Mouse (Mus musculus) inflammation-experienced regulatory T-cells, adult 6 months (primary cell): Measurements from ENCODE around the gene Klhl42. TPM values are rescaled to one million over a fixed set of nuclear protein-coding genes. Genes with fewer than 3 reads are reported as not detected.

ENCODE experiments used
- ATAC-seq: one replicate; pipeline ENCODE4 v1.8.0; 2017
- polyA plus RNA-seq, 3 experiments: library from polyadenylated mRNA; unstranded; fragments of 100-300 nt; shearing (Covaris generic); gene quantifications; one replicate each; pipeline ENCODE4 v1.2.1; 2017

Gene Klhl42
- polyA plus RNA-seq, 3 experiments from 2014 or later: 10.5 to 22.9 (median 19.7) TPM

- no peak for ATAC-seq
Observed at GRCm38 (mm10) chr6:147087736-147088135, 3.4 kb upstream of the Klhl42 start.

- no peak for ATAC-seq
Observed at GRCm38 (mm10) chr6:147088517-147088916, 2.7 kb upstream of the Klhl42 start.

DNA sequence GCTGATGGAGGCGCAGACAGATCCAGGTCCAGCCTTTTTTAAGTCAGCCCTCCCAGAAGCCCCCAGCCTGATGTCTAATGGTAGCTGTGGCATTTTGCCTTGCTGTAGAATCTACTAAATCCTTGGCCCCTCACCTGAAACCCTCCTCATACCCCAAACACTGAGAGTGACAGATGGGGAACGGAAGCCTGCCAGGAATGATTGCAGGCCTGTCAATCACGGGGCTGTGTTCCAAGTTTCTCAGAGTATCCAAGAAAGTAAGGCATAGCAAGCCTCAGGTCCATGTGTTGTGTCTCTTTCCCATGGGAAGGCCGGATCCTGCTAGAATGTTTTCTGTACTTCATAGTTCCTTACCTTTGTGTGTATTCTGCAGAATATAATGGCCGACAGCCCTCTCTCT is 988 bp upstream of the Klhl42 start:
- ATAC-seq: no peak

GRCm38 (mm10) chr6:147092136-147092535 is 957 bp downstream of the Klhl42 start:
- ATAC-seq: no peak

GRCm38 (mm10) chr6:147094771-147095170 is 3.6 kb downstream of the Klhl42 start:
- no peak for ATAC-seq

- no peak for ATAC-seq
Observed at GRCm38 (mm10) chr6:147096109-147096508, 4.9 kb downstream of the Klhl42 start.

DNA sequence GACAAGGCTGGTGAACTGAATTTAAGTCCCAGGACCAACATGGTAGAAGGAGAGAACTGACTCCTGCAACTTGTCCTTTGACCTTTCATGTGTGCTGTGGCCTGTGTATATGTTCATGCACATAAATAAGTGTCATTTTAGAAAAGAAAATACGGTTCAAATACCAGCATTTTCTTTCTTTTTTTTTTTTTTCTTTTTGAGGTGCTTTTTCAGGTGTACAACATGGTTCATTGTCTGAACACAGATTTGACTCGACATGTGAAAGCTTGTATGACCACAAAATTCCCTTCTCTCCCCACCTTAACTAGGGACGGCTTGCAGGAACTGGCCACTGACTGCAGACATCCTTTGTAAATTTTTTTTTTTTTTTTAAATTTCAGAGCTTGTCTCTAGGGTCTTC is 5.8 kb downstream of the Klhl42 start:
- ATAC-seq: no peak

- ATAC-seq: no peak
Observed at GRCm38 (mm10) chr6:147097346-147097929, 6.3 kb downstream of the Klhl42 start.

GRCm38 (mm10) chr6:147099458-147100277 is 8.5 kb downstream of the Klhl42 start:
- ATAC-seq: peak; percentile 85

GRCm38 (mm10) chr6:147102293-147102692 is 11.1 kb downstream of the Klhl42 start:
- ATAC-seq: no peak

GRCm38 (mm10) chr6:147105529-147105928 is 14.3 kb downstream of the Klhl42 start:
- no peak for ATAC-seq

GRCm38 (mm10) chr6:147106716-147107115 is 15.5 kb downstream of the Klhl42 start:
- no peak for ATAC-seq

GRCm38 (mm10) chr6:147109283-147109682 is 18.1 kb downstream of the Klhl42 start:
- no peak for ATAC-seq

- peak; percentile 72 for ATAC-seq
Observed at GRCm38 (mm10) chr6:147116579-147116978, 25.4 kb downstream of the Klhl42 start.

GRCm38 (mm10) chr6:147117764-147118163 is 26.6 kb downstream of the Klhl42 start:
- ATAC-seq: no peak

DNA sequence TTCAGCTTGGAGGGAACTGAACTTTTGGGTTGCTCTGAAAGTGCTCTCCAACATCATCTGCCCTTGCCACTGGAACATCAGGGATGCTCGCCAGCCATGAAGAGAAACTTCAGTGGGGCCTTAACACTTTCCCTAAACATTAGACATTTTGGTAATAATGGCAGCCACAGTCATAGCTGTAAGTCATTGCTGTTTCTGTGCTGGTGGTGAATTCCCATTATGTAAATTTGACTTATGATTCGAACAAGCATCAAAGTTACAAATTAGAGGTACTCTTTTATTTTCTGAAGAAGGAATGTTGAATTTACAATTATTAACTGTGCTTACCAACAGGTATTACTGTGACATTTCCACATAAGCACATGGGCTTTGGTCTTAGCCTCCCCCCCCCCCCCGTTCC is 27.0 kb downstream of the Klhl42 start:
- no peak for ATAC-seq

- ATAC-seq: no peak
Observed at GRCm38 (mm10) chr6:147121320-147121719, 30.1 kb downstream of the Klhl42 start.

DNA sequence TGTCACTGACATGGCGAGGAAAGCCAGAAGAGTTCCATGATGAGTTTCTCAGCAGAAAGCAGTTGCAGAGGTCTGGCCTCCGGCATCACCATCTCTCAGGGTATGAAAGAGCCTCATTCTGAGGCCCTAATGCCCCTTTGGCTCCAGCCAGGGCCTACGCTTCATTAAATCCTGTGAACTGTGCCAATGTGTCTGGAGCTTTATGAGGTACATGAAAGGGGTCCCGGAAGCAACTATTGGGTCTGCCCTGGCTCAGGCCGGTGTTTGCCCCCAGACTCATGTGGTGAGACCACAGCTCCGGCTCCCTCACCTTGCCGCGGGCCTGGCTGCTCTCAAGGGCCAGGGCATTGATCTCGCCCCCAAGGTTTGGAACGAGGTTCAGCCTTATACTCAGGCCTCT is 36.1 kb downstream of the Klhl42 start:
- no peak for ATAC-seq

GRCm38 (mm10) chr6:147138260-147138659 is 47.1 kb downstream of the Klhl42 start:
- ATAC-seq: no peak

DNA sequence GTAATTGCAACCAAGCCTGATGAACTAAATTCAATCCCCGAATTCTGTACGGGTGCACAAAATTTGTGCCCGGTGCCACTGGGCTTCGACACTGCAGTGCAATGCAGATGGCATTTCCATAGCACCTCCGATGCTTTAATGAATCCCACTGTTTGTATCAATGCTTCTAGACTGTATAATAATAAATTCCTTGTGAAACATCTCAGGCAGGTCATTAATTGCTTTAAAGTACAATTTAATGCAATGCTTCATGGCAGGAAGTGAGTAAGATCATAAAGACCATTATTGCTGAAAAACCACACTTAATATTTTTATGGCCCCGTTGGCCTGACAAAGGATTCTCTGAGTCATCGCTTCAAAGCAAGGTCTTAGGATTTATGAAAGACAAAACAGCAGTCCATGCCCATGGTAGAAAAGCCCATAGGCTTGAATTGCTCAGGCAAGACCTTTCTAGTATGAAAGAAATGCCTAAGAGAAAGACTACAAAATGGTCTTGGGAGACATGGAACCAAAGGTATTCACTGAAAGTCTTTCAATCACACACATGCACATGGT is 49.5 kb downstream of the Klhl42 start:
- ATAC-seq: no peak

DNA sequence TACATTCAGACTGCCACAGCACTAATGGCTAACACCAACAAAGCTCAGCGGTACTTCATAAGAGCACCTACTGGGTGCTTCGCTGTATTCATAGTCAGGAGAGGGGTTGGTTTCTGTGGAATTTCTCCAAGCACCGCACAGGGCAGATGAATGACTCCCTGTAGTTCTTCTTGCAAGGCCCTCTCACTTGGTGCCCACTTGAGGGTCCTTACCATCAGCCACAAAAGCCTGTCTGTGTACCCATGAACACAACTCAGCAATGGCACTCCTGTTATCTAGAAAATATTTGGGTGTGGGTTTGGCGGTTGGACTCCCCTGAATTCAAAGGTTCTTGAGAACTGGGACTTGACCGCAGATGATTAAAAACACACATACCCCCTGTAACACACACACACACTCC is 53.5 kb downstream of the Klhl42 start:
- no peak for ATAC-seq

GRCm38 (mm10) chr6:147145277-147145676 is 54.1 kb downstream of the Klhl42 start:
- no peak for ATAC-seq

GRCm38 (mm10) chr6:147145753-147146152 is 54.6 kb downstream of the Klhl42 start:
- no peak for ATAC-seq

GRCm38 (mm10) chr6:147151069-147151468 is 59.9 kb downstream of the Klhl42 start:
- no peak for ATAC-seq
